Mouse (Mus musculus): ENCODE measurements around the gene Rcc1l. TPM values are rescaled to one million over a fixed set of nuclear protein-coding genes. Genes with fewer than 3 reads are reported as not detected.

Gene Rcc1l
- total and polyA plus RNA-seq, 2 experiments from 2014 or later: 16.2 to 21.2 TPM

GRCm38 (mm10) chr5:134148153-134148552 is 28.4 kb downstream of the Rcc1l start:
- DNase-seq (ENCODE audit: low spot score) (no peak), ATAC-seq (ENCODE audit: low FRiP score) (no peak)
- Histone ChIP-seq H3K4me3 (ENCODE audit: low read depth, low read length) (no peak overlapping the region), H3K27ac (ENCODE audit: low read depth, low read length) (no peak overlapping the region), H3K4me1 (ENCODE audit: insufficient read depth, low read length) (no peaks in the 10 kb centered on the region), H3K9ac (replicated peaks; ENCODE audit: low read length, poor library complexity, severe bottlenecking) (no peak overlapping the region), H3K4me2 (ENCODE audit: low read depth, low read length, poor library complexity, severe bottlenecking) (no peak overlapping the region), H3K9me3 (ENCODE audit: low read length) (no peaks in the 10 kb centered on the region), H3K27me3 (ENCODE audit: insufficient read depth, low read length) (no peaks in the 10 kb centered on the region), H3K36me3 (ENCODE audit: insufficient read depth, low read length) (peaks cover 24% of the 10 kb centered on the region)
- no peak for TF ChIP-seq CTCF (IDR thresholded peaks at IDR 0.05)
- 87% methylated on average over 4 of the region's 4 CpGs for WGBS

- Histone ChIP-seq H3K27ac (ENCODE audit: low read depth, low read length) (no peak overlapping the region), H3K36me3 (ENCODE audit: insufficient read depth, low read length) (peaks cover 29% of the 10 kb centered on the region), H3K27me3 (ENCODE audit: insufficient read depth, low read length) (no peaks in the 10 kb centered on the region), H3K4me3 (ENCODE audit: low read depth, low read length) (no peak overlapping the region), H3K9ac (replicated peaks; ENCODE audit: low read length, poor library complexity, severe bottlenecking) (no peak overlapping the region), H3K9me3 (ENCODE audit: low read length) (no peaks in the 10 kb centered on the region), H3K4me1 (ENCODE audit: insufficient read depth, low read length) (no peaks in the 10 kb centered on the region), H3K4me2 (ENCODE audit: low read depth, low read length, poor library complexity, severe bottlenecking) (no peak overlapping the region)
- WGBS: 83% methylated on average over 10 of the region's 10 CpGs
- DNase-seq (ENCODE audit: low spot score): no peak
- no peak for TF ChIP-seq CTCF (IDR thresholded peaks at IDR 0.05)
- no peak for ATAC-seq (ENCODE audit: low FRiP score)
Observed at GRCm38 (mm10) chr5:134147194-134147753, 29.3 kb downstream of the Rcc1l start.

- WGBS: 96% methylated on average over 8 of the region's 8 CpGs
- ATAC-seq (ENCODE audit: low FRiP score) (no peak), DNase-seq (ENCODE audit: low spot score) (no peak)
- Histone ChIP-seq H3K9ac (replicated peaks; ENCODE audit: low read length, poor library complexity, severe bottlenecking) (no peak overlapping the region), H3K9me3 (ENCODE audit: low read length) (no peaks in the 10 kb centered on the region), H3K4me1 (ENCODE audit: insufficient read depth, low read length) (no peaks in the 10 kb centered on the region), H3K4me2 (ENCODE audit: low read depth, low read length, poor library complexity, severe bottlenecking) (no peak overlapping the region), H3K36me3 (ENCODE audit: insufficient read depth, low read length) (peaks cover 28% of the 10 kb centered on the region), H3K27ac (ENCODE audit: low read depth, low read length) (no peak overlapping the region), H3K27me3 (ENCODE audit: insufficient read depth, low read length) (no peaks in the 10 kb centered on the region), H3K4me3 (ENCODE audit: low read depth, low read length) (no peak overlapping the region)
- TF ChIP-seq CTCF (IDR thresholded peaks at IDR 0.05): peak; percentile 36
Observed at GRCm38 (mm10) chr5:134144986-134145385, 31.6 kb downstream of the Rcc1l start.

- H3K27me3 ChIP-seq (ENCODE audit: insufficient read depth, low read length): no peaks in the 10 kb centered on the region
- no peak overlapping the region for H3K9ac ChIP-seq (replicated peaks; ENCODE audit: low read length, poor library complexity, severe bottlenecking)
- H3K4me1 ChIP-seq (ENCODE audit: insufficient read depth, low read length): no peaks in the 10 kb centered on the region
- no peak for DNase-seq (ENCODE audit: low spot score)
- no peak for TF ChIP-seq CTCF (IDR thresholded peaks at IDR 0.05)
- 90% methylated on average over 11 of the region's 11 CpGs for WGBS
- H3K36me3 ChIP-seq (ENCODE audit: insufficient read depth, low read length): peaks cover 38% of the 10 kb centered on the region
- no peaks in the 10 kb centered on the region for H3K9me3 ChIP-seq (ENCODE audit: low read length)
- ATAC-seq (ENCODE audit: low FRiP score): no peak
- no peak overlapping the region for H3K4me2 ChIP-seq (ENCODE audit: low read depth, low read length, poor library complexity, severe bottlenecking)
- H3K4me3 ChIP-seq (ENCODE audit: low read depth, low read length): no peak overlapping the region
- no peak overlapping the region for H3K27ac ChIP-seq (ENCODE audit: low read depth, low read length)
Observed at GRCm38 (mm10) chr5:134142381-134142780, 34.2 kb downstream of the Rcc1l start.

GRCm38 (mm10) chr5:134141236-134141635 is 35.3 kb downstream of the Rcc1l start:
- Histone ChIP-seq H3K4me3 (ENCODE audit: low read depth, low read length) (no peak overlapping the region), H3K4me1 (ENCODE audit: insufficient read depth, low read length) (no peaks in the 10 kb centered on the region), H3K36me3 (ENCODE audit: insufficient read depth, low read length) (peaks cover 50% of the 10 kb centered on the region), H3K4me2 (ENCODE audit: low read depth, low read length, poor library complexity, severe bottlenecking) (no peak overlapping the region), H3K27me3 (ENCODE audit: insufficient read depth, low read length) (no peaks in the 10 kb centered on the region), H3K27ac (ENCODE audit: low read depth, low read length) (no peak overlapping the region), H3K9ac (replicated peaks; ENCODE audit: low read length, poor library complexity, severe bottlenecking) (no peak overlapping the region), H3K9me3 (ENCODE audit: low read length) (no peaks in the 10 kb centered on the region)
- WGBS: 77% methylated on average over 7 of the region's 7 CpGs
- TF ChIP-seq CTCF (IDR thresholded peaks at IDR 0.05): no peak
- no peak for ATAC-seq (ENCODE audit: low FRiP score)
- no peak for DNase-seq (ENCODE audit: low spot score)

- ATAC-seq (ENCODE audit: low FRiP score): no peak
- DNase-seq (ENCODE audit: low spot score): no peak
- 85% methylated on average over 6 of the region's 6 CpGs for WGBS
- Histone ChIP-seq H3K9ac (replicated peaks; ENCODE audit: low read length, poor library complexity, severe bottlenecking) (no peak overlapping the region), H3K4me1 (ENCODE audit: insufficient read depth, low read length) (no peaks in the 10 kb centered on the region), H3K36me3 (ENCODE audit: insufficient read depth, low read length) (peaks cover 65% of the 10 kb centered on the region), H3K27me3 (ENCODE audit: insufficient read depth, low read length) (no peaks in the 10 kb centered on the region), H3K9me3 (ENCODE audit: low read length) (no peaks in the 10 kb centered on the region), H3K4me3 (ENCODE audit: low read depth, low read length) (no peak overlapping the region), H3K27ac (ENCODE audit: low read depth, low read length) (no peak overlapping the region), H3K4me2 (ENCODE audit: low read depth, low read length, poor library complexity, severe bottlenecking) (no peak overlapping the region)
- TF ChIP-seq CTCF (IDR thresholded peaks at IDR 0.05): peak; percentile 17; the same call in 1 of the 2 replicates
Observed at GRCm38 (mm10) chr5:134139429-134139828, 37.1 kb downstream of the Rcc1l start.

All from midbrain, postnatal 0 days (tissue).